Mouse (Mus musculus) layer of hippocampus, adult 11-12 months (tissue): ENCODE measurements at regions not wholly inside any gene's neighbourhood (a gene's known extent, or its start where the extent isn't known, plus 50 kb on each side); places are given as distances from the start of the nearest gene placed in this dataset.

ENCODE experiments used
- DNase-seq: peaks from one replicate; pipeline ENCODE4 v3.0.0; 2022; ENCODE audit warnings: low spot score

GRCm38 (mm10) chr16:71004211-71004610 is 690.5 kb downstream of the Gbe1 start:
- DNase-seq: no peak

- DNase-seq: peak; percentile 18
Observed at GRCm38 (mm10) chr16:71043381-71043780, 729.6 kb downstream of the Gbe1 start.

- no peak for DNase-seq
Observed at GRCm38 (mm10) chr16:71054258-71054657, 740.5 kb downstream of the Gbe1 start.

- no peak for DNase-seq
Observed at GRCm38 (mm10) chr16:71062754-71063153, 749.0 kb downstream of the Gbe1 start.

DNA sequence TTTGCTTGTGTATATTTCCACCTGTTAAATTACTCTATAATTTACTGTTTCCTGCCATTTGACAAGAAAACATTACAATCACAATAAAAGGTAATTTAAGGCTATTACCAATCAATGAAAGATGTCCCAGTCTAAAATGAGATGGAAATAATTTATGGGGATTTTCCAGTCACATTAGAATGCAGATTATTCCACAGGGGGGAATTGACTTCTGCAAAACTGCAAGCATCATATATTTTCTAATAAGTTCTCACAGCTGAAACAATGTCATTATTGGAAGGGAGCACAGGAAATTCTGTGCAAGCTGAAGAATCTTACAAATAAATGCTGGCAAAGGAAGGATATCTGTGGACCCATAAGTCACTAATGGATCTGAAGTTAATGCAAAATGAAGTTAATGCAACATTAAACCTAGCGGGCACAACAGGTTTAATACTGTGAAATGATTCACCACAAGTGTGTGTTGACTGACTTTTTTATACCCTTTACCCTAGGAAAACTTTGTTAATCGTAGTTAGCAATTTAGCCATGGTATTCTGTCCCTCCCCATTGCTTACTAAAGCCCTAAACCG is 749.7 kb downstream of the Gbe1 start:
- no peak for DNase-seq

DNA sequence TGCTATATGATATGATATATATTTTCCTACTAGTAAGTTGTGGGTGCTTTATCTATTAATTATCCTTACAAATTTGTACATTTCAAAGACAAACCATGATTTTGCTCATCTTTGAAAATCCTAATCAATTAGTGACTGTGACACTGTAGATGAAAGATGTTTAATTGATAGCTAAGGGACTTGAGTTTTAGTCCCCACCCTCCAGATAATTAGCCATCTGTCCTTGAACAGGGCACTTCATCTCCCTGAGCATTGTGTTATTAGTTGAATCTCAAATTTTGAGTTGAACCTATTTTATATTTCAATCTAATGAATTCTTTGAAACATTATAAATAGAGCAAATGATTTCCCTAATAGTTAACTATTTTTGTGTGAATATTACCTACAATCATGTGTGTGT is 756.4 kb downstream of the Gbe1 start:
- DNase-seq: no peak

DNA sequence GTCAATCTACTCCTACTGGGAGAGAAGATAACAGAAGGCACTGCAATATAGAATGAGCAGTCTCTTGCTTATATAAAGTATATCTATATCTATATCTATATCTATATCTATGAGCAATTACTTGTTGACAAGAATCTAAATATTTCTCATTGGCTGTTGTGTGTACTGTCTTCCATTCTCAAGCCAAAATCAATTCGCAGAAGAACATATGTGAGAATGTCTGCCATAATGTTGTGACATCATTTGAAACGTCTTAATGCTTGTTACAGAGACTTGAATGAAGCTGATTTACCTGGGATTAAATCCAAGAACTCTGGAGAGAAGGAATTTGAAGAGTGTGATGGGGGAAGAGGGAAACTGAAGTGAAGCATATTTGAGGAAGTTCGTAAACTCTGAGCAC is 789.1 kb downstream of the Gbe1 start:
- no peak for DNase-seq

GRCm38 (mm10) chr16:71108979-71109378 is 795.2 kb downstream of the Gbe1 start:
- DNase-seq: no peak

GRCm38 (mm10) chr16:71114301-71114700 is 800.6 kb downstream of the Gbe1 start:
- DNase-seq: no peak

- no peak for DNase-seq
Observed at GRCm38 (mm10) chr16:71120706-71121105, 807.0 kb downstream of the Gbe1 start.

- no peak for DNase-seq
Observed at GRCm38 (mm10) chr16:71123616-71124015, 809.9 kb downstream of the Gbe1 start.

DNA sequence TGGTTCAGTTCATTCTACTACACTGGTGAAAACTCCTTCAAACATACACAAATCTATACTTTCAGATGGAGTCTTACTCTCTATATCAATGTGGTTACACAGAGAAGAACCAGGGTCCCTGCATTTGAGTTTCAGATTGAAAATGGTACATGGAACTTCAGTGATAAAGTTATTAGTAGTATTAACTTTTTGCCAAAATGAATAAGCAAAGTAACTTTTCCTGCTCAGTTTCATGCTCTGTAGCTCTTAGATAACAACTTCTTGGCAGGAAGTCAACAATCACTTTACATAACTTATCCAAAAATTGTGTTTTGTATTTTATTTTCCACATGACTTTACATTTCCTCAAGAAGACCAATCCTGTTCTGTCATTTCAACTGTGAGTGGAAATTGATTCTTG is 819.1 kb downstream of the Gbe1 start:
- DNase-seq: no peak

DNA sequence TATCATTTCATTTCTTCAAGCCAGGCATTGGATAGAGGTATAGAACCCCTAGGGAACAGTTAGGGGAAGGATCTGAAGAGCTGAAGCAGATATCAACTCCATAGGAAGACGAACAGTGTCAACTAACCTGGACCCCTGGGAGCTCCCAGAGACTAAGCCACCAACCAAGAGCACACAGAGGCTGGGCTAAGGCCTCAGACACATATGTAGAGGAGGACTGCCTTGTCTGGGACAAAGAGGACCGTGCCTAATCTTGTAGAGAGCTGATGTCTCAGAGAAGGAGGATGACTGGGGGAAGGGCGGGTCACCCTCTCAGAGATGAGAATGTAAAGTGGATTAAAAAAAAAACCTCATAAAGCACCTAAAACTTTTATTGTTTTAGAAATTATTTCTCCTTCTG is 824.9 kb downstream of the Gbe1 start:
- no peak for DNase-seq
